Mouse (Mus musculus) right cerebral cortex, adult 2 months (tissue): ENCODE measurements around the gene Lpp.

Experiments used
- DNase-seq, 2 experiments: peaks; one replicate each; pipeline ENCODE4 v3.0.0; 2021 to 2022; ENCODE audit warnings: low spot score in 2 of 2

Gene Lpp

DNA sequence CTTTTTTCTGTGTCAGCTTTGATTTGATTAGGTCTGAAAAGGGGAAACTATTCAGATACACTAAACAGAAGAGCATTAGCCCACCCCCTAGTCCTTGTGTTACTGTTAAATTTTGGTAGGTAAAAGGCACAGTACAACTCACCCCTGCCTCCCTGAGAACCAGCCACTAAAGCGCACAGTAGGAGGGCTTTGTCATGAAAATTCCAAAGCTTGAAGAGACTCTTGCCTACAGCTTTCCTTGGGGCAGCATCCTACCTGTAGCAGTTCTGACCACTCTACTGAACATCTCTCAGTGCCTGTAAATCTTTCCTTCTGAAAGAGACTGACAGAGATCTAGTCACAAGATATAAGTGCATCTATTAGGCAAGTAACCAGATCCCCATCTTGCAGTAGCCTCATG is 482.4 kb downstream of the Lpp start:
- no peak for DNase-seq

DNA sequence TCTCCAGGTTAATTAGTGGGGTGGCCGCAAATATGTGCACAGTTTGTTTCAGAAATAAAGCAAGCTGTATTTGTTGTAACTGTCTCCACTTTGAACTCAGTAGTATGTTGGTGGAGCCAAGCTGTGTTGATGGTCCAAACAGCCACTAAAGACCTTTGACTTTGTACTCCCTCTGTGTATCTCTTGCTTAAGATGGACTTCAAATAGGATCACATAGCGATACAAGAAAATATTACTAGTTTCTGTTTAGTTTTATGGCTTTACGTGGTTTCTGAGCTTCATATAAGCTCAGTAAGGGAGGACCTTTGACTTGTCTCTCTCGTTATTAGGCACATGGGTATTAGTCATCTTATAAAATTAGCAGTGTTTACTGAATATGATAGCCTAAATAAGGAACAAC is 485.7 kb downstream of the Lpp start:
- DNase-seq = no peak

DNA sequence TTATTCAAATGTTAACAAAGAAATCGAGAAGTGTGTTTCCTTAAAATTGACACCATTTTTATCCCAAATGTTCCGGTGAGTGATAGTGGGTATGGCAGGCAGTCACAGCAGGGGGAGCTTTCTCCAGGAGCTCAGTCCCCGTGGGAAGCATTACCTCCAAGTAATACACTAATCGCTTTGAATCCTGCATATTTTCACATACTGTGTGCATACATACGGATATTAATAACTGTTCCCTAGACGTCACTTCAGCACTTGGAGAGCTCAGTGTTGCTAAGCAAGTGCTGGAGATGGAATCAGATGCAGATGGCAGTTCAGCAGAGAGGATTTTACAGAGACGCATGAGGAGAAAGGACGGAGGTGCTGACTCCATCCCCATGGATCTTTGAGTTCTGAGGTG is 487.4 kb downstream of the Lpp start:
- peak; percentile 22 to 30 for DNase-seq

DNA sequence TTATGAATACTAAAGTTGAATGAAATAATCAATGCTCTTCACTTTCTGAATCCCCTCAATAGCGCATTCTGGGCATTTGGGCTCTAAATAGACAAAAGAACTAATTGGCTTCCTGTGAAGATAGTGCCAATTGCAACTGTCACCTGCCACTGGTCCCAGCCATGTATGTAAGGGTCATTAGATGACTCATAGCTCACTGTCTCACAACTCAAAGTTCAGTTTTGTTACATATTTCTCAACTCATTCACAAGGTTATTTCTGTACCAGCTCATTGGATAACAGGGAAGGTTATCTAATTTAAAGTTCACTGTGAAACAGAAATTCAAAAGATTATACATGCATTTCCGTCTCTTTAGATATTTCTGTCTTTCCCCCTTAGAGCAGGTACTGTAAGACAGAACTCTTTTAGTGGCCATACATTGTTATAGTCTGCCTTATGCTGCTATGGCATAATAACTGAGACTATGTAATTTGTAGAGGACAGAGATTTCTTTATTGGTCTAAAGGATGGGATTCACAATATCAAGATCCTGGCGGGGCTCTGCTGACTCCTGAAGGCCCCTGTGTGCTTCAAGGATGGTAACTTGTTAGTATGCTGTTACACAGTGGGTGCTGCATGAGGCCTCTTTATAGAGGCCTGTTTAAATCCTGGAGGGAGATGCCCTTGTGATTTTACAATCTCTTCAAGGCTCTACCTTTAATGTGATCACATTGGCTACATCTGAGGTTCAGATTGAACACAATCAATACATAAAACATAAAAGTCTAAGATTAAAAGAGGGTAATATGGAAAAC is 488.9 kb downstream of the Lpp start:
- no peak for DNase-seq

DNA sequence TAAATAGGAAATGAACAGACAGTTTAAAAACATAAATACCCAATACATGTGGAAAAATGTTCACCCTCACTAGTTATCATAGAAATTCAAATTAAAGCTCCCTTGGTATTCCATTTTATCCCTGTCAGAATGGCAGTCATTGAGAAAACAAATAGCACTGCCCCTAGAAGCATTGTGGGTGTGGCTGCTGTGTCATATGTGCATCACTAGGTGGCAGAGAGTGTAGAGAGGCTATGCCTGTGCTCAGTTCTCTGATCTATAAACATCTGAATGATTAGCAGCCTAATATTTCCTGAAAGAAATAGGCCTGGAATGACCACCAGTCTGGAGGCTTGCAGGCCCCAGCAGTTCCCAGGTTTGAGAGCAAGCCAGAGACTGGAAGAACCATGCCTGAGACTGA is 490.7 kb downstream of the Lpp start:
- no peak for DNase-seq

DNA sequence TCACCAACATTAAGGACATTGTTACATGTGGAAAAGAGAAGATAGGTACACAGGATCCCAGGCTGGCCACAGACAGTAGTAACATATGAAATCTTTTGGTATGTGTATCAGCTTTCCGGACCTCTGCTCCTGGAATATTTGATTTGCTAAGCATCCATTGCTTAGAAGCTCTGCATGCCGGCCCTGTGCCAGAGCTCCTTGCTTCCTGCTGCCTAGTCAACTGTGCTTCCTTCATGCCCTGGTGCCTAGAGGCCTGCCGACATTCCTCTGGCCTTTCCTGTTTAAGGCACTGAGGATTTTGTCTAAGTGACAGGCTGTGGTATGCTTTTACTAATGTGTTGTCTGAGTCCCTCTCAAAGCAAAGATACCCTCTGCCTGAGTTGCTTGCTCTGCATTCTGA is 493.0 kb downstream of the Lpp start:
- no peak for DNase-seq

GRCm38 (mm10) chr16:24886943-24887342 is 493.6 kb downstream of the Lpp start:
- DNase-seq = no peak

DNA sequence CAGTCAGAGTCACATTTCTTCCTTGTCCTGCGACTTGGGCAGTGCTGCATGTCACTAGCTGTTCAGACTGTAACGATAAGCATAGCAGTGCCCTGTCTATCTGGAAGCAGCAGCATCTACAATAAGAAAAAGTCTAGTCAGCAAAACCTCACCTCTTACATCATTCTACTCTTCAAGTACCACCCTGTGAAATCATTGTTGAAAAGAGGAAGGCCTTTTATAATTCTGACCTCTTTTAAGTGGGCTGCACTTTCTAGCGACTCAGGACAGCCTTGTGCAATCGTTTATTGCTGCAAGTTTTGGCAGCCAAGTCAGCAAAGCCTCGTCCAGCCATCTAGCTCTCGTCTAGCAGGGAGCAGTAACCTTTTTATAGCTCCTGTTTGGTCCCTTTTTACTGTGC is 498.1 kb downstream of the Lpp start:
- DNase-seq = no peak

- DNase-seq = peak in 1 of 2 experiments; percentile 40
Measured at GRCm38 (mm10) chr16:24895160-24895559, 501.9 kb downstream of the Lpp start.

DNA sequence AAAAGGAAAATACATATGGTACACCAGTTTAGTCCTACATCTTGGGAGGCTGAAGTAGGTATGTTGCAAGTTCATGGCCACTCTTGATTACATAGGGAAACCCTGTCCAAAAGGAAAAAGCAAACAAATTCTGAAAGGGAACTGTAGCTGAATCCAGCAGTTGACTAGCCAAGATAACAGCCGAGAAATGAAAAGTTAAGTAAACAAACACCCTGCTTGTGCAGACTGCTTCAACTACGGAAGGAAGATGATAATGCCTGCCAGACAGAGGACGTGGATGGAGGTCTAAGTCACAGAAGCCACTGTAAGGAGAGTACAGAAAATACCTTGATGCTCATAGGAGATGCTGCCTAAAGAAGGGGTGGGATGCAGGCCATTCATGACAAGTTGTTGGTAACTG is 504.3 kb downstream of the Lpp start:
- DNase-seq = no peak

DNA sequence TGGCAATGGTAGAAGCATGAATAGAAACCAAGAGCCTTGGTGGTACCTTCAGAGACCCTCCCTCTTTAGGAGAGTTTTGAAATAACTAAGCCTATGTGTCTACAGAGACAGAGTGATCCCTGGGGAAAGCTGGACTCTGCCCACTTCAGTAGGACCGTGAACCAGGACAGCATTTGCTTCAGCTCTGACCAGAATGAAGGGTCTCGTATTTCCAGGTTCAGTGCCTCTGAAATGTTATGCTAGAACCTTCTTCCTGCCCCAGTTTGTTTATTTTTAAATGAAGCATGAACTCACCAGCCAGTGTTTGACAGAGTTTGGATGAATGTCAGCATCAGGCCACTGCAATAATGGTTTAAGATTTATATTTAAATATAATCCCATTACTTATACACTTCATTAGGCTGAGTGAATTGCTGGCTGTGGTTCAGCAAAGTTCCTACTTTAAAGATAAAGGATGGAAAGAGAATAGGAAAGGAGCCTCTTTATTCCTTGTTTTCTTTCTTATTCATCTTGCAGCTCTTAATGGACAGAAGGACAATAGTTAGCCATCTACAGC is 507.0 kb downstream of the Lpp start:
- DNase-seq = no peak

DNA sequence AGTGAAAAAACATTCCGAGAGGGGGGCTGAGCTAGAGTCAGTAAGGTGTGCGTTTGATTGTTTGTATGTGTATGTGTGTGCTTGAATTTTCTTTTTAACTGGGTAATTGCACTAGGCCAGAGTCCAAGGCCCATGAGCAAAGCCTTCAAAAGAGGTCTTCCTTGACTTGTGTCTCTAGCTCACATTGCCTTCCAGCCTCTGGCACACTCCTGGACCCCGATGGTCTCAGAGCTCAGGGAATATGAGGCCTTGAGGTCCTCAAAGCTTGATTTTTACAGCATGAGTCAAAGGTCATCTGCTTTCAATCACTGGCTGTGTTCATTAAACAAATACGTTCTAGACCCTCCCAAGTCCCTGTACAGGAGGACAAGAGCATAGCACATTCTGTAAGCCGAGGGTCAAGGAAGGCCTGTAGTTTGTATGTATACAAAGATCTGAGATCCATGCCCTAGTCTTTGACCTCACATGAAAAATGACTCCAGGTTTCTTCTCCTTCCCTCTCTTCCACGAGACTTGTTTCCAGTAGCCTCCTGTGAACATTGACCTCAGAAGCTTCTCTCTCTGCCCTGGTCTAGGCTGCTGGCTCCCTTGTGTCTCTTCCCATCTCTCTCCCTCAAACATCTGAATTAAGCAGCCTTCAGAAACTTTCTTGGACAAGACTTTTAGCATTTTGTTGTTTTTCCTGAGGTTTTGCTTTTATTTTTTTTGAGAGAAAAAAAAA is 508.0 kb downstream of the Lpp start:
- no peak for DNase-seq

DNA sequence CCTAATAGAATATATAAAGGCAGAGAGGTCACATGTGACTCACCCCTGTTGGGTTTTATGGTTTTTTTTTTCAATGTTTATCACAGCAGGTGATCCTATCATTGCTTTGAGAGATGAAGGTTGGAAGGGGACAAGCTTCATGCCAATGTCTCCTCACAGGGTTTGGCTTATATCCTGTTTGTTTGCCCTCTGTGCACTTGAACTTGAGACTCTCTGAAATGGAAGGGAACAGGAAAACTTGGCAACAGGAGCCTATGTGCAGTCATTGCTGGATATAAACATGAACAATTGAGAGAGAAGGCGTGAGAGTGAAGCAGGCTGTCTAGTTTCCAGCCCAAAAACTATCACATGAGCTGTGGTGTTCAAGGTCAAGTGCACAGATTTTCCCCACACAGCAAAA is 508.8 kb downstream of the Lpp start:
- no peak for DNase-seq

- no peak for DNase-seq
Measured at GRCm38 (mm10) chr16:24908926-24909325, 515.6 kb downstream of the Lpp start.

DNA sequence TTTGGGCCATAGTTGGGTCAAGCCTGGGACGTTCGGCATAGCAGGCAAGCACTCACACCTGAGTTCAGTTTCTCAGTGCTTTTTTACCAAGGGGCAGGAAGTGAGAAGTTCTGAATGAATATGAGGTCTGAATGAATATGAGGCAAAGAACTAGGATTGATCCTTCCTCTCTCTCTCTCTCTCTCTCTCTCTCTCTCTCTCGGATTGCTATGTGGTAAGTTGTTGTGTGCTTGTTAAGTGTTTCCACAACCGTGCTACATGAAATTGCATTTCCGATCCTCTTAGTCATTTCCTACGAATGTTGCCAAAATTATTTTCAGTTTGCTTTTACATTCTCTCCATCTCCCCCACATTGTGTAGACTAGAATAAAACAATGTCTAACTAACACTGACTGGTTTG is 517.0 kb downstream of the Lpp start:
- DNase-seq = no peak

DNA sequence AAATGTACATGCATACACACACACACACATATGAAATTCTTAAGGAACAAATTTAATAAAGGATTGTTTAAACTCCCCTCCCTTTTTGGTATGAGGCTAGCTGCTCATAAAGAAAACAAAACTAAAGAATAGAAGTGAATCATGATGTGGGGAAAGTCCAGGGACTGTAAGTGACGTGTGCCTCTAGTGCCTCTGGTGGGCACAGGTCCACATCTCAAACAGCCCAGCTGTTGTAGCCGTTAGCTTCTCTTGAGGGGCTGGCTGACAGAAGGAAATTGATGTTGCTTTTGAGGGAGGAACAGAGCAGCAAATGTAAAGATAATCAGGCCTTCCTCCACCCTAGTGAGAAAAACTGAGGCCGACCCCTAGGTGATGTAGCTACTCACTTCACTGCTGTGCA is 517.5 kb downstream of the Lpp start:
- DNase-seq = no peak

DNA sequence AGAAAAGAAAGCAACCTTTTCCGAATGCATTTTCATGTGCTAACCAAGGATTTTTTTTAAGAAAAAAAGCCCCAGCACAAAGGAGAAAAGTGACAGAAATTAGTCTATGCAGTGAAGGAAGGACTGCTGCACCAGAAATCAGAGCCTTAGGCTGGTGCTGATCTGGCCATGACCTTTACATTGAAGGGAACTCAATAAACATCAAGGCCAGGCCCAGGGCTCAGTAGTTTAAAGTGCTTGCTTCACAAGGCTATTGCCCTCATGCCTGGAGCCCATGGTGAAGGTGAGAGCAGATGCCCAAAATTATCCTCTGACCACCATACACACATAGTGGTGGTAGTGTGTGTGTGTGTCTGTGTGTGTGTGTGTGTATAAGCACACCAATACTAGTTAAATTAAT is 519.1 kb downstream of the Lpp start:
- DNase-seq = no peak

- no peak for DNase-seq
Measured at GRCm38 (mm10) chr16:24913021-24913420, 519.7 kb downstream of the Lpp start.

- no peak for DNase-seq
Measured at GRCm38 (mm10) chr16:24913641-24914392, 520.5 kb downstream of the Lpp start.

DNA sequence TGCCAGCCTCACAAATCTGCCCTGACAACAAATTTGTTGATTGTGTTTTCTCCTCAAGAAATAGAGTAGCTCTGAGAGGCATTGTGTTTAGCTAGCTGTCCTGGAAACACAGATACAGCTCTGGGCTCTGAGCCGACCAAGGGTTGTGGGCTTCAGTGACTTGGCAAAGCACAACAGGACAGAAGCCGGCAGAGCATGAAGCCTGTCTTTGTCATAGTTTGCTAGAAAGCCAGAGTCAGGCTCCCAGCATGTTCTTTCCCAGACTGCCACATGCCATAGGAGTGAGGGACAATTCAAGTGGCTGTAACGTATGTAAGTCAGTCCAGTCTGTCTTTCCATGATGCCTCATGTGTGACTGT is 521.1 kb downstream of the Lpp start:
- DNase-seq = no peak

DNA sequence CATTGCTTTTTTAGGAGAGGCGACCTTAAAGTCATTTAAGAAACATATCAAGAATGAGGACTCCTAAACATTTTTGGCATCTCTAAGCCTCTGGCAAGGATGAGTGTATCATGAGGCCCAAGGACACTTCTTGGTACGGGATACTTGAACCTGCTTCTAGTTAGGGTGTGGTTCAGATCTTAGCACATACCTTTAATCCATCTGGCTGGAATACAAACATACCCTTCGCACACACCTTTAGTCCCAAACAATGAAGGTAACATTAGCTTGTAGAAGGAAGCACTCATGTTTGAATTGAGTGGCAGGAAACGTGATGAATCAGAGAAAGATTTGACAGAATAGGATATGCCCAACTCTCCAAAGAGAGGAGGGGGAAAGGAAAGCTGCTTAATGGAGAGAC is 522.2 kb downstream of the Lpp start:
- DNase-seq = no peak

DNA sequence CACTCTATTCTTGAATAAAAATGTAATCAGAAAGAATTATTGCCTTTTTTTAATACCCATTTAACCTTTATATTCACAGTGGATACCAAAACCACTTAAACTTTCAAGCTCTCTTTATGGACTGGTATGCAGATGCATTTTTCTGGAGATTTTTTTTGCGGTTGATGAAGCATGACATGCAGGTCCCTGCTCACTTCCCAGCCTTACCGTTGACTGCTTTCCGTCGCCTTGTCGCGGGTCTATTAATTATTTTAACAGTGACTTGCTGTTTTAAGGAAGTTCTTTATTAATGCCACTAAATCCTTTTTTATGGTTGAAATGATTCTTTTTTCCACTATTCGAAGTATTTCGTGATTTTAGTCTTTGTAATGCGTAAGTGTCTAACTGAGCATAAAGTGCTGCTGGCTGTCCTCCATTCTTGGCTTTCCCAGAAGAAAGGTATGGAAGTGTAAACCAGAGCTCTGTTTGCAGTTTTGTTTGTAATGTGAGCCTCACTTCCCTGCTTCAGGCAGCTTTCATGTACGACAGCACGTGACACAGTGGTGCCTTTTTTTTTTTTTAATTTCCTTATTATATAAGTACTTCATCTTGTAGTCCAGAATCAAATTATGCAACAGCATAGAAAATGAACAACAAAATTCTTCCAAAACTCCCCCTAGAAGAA is 526.2 kb downstream of the Lpp start:
- no peak for DNase-seq
